Mouse (Mus musculus) stomach, postnatal 0 days (tissue): ENCODE results near the gene Rsu1.

Source experiments
- CTCF ChIP-seq: IDR thresholded peaks from 2 replicates; pipeline ENCODE4 v1.5.1; 2016; ENCODE audit warnings: antibody characterized with exemption, low read depth, mild to moderate bottlenecking, moderate library complexity
- EP300 ChIP-seq: optimal IDR thresholded peaks from 2 replicates; pipeline ENCODE3; 2016; ENCODE audit warnings: antibody characterized with exemption

DNA sequence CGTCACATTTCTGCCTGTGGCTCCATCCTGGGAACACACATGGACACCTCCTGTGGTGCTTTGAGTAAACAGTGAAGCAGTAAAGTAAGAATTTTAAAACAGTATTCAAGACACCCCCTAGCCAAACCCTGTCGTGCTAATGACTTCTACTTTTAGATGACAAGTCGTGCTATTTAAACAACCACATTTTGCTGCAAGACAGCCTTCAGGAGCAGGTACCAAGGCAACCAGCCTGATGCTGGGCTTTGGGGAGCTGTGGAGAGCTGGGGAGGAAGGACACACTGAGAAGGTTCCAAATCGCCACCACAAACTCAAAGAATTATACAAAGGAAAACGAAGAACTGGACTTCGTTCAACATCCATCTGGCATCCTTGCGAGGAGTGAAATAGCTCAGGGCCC lies 71.5 kb downstream of the Rsu1 start:
- no peak for TF ChIP-seq CTCF
- no peak for TF ChIP-seq EP300
